Mouse (Mus musculus): Measurements from ENCODE around the gene Spsb3.
A peak's percentile ranks its signal among the peaks of the same experiment; 100 is the strongest.

GRCm38 (mm10) chr17:24895571-24896240 lies 9.3 kb downstream of the Spsb3 start:
- TF ChIP-seq GATA1 (IDR thresholded peaks at IDR 0.05; ENCODE audit: low read depth, low read length) (no peak), POLR2A (IDR thresholded peaks at IDR 0.05; ENCODE audit: control insufficient read depth in 1 of 2, insufficient read depth in 1 of 2, low read depth in 1 of 2, low read length in 2 of 2, poor library complexity in 1 of 2) (0 out of 4 replicates have a peak, but pooled peaks of 1 of the 2 experiments have one; percentile 4)
